Mouse (Mus musculus): ENCODE measurements around the gene Dynlrb2. TPM values are rescaled to one million over a fixed set of nuclear protein-coding genes. Genes with fewer than 3 reads are reported as not detected.

Gene Dynlrb2
- 1 to 10 TPM in 1 of 2 experiments, not detected in 1; 2.3 TPM for total RNA-seq (2021)

GRCm38 (mm10) chr8:116504477-116505120 lies at the start of gene Dynlrb2:
TSS of gene Dynlrb2 (plus strand) at chr8:116504974.
- DNase-seq = peak; percentile 84 to 87

DNA sequence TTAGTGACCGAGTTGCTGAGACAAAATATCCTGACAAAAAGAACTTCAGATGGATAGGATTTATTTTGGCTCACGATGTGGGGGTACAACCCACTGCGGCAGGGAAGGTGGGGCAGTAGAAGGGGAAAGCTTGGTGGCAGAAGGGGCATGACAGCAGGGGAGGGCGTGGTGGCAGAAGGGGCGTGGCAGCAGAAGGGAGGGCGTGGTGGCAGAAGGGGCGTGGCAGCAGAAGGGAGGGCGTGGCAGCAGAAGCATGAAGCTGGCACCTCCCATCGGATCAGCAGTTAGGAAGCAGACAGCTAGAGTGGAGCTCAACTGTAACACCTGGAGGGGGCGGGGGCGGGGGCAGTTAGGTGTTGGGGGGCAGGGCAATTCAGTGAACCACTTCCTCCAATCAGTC lies 46.2 kb upstream of the Dynlrb2 start:
- DNase-seq = no peak

- DNase-seq = no peak
Measured at GRCm38 (mm10) chr8:116461472-116461871, 43.3 kb upstream of the Dynlrb2 start.

GRCm38 (mm10) chr8:116466586-116466985 lies 38.2 kb upstream of the Dynlrb2 start:
- DNase-seq = no peak

DNA sequence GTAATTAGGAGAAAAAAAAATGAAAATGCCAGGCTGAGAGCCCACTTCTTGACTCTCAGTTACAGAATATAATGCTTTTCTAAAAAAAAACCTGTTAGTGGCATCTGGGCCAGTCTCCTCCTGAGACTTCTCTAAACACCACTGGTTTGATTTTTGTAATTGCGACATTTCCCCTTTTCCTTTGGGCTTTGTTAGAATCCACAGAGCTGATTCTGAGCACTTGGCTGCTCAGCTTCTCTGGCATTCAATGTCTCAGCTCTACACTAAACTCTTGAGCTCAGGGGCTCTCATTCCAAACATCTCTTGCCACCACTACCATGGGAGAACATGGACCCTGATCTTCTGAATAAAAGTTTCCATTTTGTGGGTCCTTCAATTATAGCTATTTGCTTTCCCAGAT lies 37.7 kb upstream of the Dynlrb2 start:
- no peak for DNase-seq

DNA sequence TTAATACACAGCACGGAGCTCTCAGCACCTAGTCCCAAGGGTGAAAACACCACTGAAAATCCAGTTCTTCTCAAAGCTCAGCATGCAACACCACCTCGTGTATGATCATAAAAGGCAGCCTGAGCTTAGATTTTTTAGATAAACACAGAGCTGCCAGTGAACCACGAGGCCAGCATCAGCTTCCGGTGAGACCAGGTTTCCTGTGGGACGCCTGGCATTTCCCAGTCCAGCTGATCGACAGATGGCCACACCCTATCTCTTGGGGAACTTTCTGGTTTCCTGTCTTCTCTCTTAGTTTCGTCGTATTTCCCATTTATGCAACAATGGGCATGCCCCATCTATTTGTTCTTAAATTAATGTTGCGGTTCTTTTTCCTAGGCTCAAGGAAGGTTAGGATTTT lies 26.8 kb upstream of the Dynlrb2 start:
- DNase-seq = no peak

DNA sequence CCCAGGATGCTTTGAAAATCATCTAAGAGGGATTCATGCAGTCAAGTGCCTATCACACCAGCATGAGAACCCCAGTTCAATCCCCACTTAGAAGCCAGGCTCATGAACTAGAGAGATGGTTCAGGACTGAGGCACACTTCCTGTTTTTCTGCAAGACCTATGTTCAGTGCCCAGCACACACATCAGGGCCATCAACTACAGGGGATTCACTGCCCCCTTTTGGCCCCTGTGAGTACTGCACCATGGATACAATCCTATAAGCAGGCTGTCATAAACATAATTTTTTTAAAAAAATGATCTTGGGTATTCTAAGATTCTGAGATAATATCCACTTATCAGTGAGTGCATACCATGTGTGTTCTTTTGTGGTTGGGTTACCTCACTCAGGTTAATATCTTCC lies 26.1 kb upstream of the Dynlrb2 start:
- no peak for DNase-seq

- peak; percentile 24 to 52 for DNase-seq
Measured at GRCm38 (mm10) chr8:116480894-116481293, 23.9 kb upstream of the Dynlrb2 start.

DNA sequence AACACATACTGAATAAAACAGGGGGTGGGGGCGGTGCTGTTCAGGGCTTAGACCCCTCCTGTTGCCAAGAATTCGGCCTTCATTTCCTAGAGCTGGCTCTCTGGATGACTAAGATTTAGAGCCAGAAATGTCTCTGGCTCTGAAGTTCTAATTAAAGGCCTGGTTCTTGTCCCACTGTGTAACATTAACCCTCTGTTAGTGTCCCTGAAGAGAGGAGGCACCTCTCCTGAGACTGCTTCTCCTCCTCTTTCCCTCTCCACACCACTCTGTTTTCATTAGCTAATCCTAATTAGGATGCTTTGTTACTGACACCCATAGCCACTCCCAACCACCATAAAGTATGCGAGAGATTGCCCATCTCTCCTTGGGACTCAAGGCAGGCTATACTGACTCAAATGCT lies 22.0 kb upstream of the Dynlrb2 start:
- DNase-seq = no peak

DNA sequence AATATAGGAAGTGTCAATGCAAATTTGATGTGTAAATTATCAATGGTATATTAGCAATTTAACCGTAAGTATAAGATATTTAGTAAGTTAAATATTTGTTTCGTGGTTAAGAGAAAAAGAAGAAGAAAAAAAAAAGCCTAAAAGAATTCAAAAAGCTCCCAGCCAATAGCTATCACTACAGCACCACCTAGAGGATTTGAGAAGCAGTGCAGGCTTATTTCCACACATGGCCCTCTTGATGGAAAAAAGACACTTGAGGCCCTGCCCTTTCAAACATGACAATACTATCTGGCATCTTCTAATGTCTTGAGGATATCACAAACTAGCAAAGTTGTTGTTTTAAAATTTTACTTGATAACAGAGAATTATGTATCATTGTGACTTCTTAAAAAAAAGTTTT lies 20.7 kb upstream of the Dynlrb2 start:
- no peak for DNase-seq

GRCm38 (mm10) chr8:116488546-116488945 lies 16.2 kb upstream of the Dynlrb2 start:
- no peak for DNase-seq

DNA sequence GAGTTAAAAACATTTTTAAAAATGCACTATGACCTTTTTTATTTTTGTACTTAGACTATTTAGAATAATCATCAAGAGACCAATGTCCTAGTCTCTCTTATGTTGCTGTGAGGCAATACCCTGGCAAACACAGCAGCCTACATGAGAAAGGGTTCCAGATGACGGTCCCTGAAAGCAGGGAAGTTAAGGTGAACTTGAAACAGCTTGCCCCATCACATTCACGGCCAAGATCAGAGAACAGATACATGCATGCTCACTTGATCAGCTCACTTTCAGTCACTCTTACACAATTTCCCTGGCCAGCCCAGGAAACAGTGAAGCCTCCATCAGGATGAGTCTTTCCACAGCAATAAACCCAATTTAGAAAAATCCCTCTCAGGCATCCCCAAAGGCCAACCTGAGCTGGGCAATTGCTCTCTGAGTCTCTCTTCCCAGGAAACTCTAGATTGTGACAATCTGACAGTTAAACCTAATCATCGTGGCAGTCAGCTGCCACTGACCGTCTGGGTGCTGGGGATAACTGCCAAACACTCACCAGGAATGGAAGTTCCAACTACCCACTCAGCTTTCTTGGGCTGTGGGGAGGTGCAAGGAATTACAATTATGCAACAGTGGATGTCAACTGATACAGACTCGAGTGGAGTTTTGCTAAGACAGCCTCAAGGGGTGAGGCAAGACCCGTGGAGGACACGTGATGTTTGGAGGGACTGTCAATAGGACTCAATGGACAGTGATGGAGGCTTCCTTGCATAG lies 4.5 kb upstream of the Dynlrb2 start:
- no peak for DNase-seq

GRCm38 (mm10) chr8:116508721-116509120 lies 3.9 kb downstream of the Dynlrb2 start:
- DNase-seq = no peak

GRCm38 (mm10) chr8:116509247-116509646 lies 4.5 kb downstream of the Dynlrb2 start:
- DNase-seq = no peak

GRCm38 (mm10) chr8:116519676-116520075 lies 14.9 kb downstream of the Dynlrb2 start:
- no peak for DNase-seq

DNA sequence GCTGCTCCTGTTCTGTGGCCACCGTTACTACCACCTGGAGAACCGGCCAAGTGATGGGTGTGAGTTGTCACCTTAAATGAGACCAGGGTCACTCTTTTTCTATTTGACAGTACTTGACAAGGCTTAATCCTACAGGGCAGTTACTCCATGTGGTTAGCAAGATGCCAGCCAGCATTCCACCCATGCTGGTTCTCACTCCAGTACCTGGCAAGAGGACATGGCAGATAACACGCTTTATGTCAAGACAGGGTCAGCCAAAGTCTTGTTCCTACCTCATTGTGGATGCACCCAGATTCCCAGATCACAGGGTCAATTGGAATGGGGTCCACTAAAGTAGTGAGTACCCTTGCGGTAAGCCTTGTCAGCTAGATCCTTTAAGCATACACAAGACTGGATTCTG lies 16.4 kb downstream of the Dynlrb2 start:
- no peak for DNase-seq

DNA sequence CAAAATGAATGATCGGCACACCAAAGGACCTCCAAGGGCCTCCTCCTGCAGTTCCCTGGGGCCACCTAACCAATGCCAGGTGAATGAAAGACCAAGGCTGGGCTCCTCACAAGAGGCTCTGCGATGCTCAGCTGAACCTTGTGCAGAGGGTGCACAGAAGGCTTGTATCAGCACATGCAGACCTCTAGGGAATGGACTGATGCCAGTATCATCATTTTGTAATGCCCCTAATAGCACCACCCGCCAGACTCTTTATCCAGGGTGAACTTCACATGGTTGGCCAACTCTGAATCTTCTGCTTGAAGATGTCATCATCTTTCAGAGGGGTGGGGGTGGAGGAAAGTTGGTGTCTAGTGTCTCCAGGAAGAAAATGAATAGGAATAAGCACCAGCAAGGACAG lies 16.9 kb downstream of the Dynlrb2 start:
- no peak for DNase-seq

- DNase-seq = no peak
Measured at GRCm38 (mm10) chr8:116522104-116522767, 17.5 kb downstream of the Dynlrb2 start.

DNA sequence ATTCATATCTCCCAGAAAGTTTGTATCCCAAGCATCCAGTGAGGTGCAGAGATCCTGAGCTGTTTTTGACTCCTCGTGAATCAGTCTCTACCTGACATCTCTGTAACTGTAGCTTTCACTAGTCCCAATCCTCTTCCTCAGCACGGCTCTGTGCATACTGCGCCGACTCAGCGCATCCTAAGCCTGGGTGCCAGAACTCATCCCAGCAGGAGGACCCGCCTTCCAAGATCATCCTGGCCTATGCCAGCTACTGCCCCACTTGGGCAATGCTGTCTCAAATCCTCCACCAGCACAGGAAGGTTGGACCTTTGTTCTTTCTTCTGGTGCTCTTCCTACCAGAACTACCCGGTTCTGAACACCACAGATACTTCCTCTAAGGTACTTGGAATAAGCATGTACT lies 20.1 kb downstream of the Dynlrb2 start:
- no peak for DNase-seq

DNA sequence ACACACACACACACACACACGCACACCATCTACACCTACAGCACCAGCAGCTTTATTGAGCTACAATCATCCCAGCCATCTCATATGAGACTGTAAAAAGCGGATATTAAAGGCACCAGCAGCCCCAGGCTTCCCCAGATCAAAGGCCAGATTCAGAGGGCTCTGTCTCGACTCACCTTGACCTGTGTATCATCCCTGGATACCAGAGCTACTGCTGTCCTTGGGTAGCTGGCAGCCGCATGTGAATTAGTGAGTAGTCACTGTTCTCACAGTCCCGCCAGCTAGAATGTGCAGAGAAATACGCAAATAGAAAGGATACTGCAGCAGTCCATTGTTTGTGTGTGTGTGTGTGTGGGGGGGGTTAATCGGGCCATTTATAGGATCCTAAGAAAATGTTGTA lies 24.0 kb downstream of the Dynlrb2 start:
- DNase-seq = no peak

- DNase-seq = no peak
Measured at GRCm38 (mm10) chr8:116533081-116533480, 28.3 kb downstream of the Dynlrb2 start.

GRCm38 (mm10) chr8:116536786-116537185 lies 32.0 kb downstream of the Dynlrb2 start:
- DNase-seq = no peak

- no peak for DNase-seq
Measured at GRCm38 (mm10) chr8:116538763-116539162, 34.0 kb downstream of the Dynlrb2 start.

- no peak for DNase-seq
Measured at GRCm38 (mm10) chr8:116540136-116540535, 35.4 kb downstream of the Dynlrb2 start.

Data from layer of hippocampus, postnatal 36 days (tissue).